Mouse (Mus musculus) cerebellum, adult 18-20 months (tissue): ENCODE measurements around the gene Tmem270.

Experiments
- DNase-seq, 2 experiments: peaks; one replicate each; pipeline ENCODE4 v3.0.0; 2021

Tmem270 gene

GRCm38 (mm10) chr5:134876801-134877200 lies 29.7 kb downstream of the Tmem270 start:
- no peak for DNase-seq

- DNase-seq: no peak
Measured at GRCm38 (mm10) chr5:134875245-134875644, 31.3 kb downstream of the Tmem270 start.

GRCm38 (mm10) chr5:134873956-134874879 lies 32.3 kb downstream of the Tmem270 start:
- DNase-seq: peak; percentile 18 to 25

GRCm38 (mm10) chr5:134873034-134873433 lies 33.5 kb downstream of the Tmem270 start:
- DNase-seq: no peak

- no peak for DNase-seq
Measured at GRCm38 (mm10) chr5:134872597-134872996, 33.9 kb downstream of the Tmem270 start.

GRCm38 (mm10) chr5:134868506-134868905 lies 38.0 kb downstream of the Tmem270 start:
- DNase-seq: no peak

- no peak for DNase-seq
Measured at GRCm38 (mm10) chr5:134867320-134868144, 39.0 kb downstream of the Tmem270 start.

- peak; percentile 25 to 27 for DNase-seq
Measured at GRCm38 (mm10) chr5:134865158-134865557, 41.4 kb downstream of the Tmem270 start.

GRCm38 (mm10) chr5:134861902-134862497 lies 44.5 kb downstream of the Tmem270 start:
- no peak for DNase-seq

GRCm38 (mm10) chr5:134859193-134859592 lies 47.3 kb downstream of the Tmem270 start:
- no peak for DNase-seq

GRCm38 (mm10) chr5:134858378-134858777 lies 48.2 kb downstream of the Tmem270 start:
- no peak for DNase-seq

- no peak for DNase-seq
Measured at GRCm38 (mm10) chr5:134852873-134853272, 53.7 kb downstream of the Tmem270 start.
